Mouse (Mus musculus): ENCODE measurements around the gene Gm10271. TPM values are rescaled to one million over a fixed set of nuclear protein-coding genes. Genes with fewer than 3 reads are reported as not detected.

Gene Gm10271
- total and polyA plus RNA-seq, 2 experiments from 2014 or later: not detected

DNA sequence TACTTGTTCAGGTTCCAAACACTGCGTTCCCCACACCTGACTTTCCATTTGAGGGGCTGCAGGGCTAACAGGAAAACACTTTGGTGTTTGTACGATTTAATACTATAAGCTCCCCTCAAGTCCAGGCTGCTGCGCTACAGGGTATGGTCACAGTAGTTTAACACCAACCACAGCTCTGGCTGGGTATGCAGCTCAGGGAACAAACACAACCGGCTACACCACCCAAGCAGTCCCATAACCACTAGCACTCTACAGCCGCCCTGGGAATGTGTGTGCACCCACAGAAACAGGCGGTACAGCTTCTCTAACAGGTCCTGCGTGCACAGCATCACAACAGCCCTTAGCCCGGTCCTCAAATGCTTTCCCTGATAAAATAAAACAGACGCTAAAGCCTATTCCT lies 59.6 kb downstream of the Gm10271 start:
- ATAC-seq (ENCODE audit: low FRiP score) (no peak), DNase-seq (ENCODE audit: low spot score) (no peak)
- no peak for TF ChIP-seq CTCF (IDR thresholded peaks at IDR 0.05)
- Histone ChIP-seq H3K4me1 (ENCODE audit: insufficient read depth, low read length) (no peaks in the 10 kb centered on the region), H3K27me3 (ENCODE audit: insufficient read depth, low read length) (no peaks in the 10 kb centered on the region), H3K36me3 (ENCODE audit: insufficient read depth, low read length) (peaks cover 27% of the 10 kb centered on the region), H3K4me2 (ENCODE audit: low read depth, low read length, poor library complexity, severe bottlenecking) (no peak overlapping the region), H3K9ac (replicated peaks; ENCODE audit: low read length, poor library complexity, severe bottlenecking) (no peak overlapping the region), H3K4me3 (ENCODE audit: low read depth, low read length) (no peak overlapping the region), H3K27ac (ENCODE audit: low read depth, low read length) (no peak overlapping the region), H3K9me3 (ENCODE audit: low read length) (no peaks in the 10 kb centered on the region)
- 95% methylated on average over 9 of the region's 9 CpGs for WGBS

DNA sequence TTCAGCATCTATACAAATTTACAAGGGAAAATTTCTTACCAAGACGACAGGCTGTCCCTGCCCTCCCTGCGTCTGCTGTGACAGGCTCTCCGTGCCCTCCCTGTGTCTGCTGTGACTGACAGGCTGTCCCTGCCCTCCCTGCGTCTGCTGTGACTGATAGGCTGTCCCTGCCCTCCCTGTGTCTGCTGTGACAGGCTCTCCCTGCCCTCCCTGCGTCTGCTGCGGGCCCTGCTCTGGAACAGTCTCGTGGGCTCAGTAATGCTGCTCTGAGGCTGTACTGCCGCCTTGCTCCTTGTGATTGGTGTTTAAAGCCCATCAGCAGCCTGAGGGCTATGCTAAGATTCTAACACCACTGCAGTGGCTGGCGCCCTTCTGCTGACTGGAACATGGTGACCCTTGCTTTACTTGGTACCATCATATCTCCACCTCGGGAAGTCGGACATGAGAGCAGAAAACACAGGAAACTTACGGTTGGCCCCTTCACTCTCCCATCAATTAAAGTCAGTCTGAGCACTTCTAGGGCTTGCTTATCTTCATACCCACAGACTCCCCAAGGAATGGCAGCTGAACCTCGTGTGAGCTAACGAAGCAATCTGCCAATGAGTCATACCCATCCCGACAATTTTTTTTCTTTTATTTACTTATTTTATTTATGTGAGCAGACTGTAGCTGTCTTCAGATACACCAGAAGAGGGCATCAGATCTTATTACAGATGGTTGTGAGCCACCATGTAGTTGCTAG lies 63.3 kb downstream of the Gm10271 start:
- ATAC-seq (ENCODE audit: low FRiP score) (no peak), DNase-seq (ENCODE audit: low spot score) (no peak)
- H3K4me1 ChIP-seq (ENCODE audit: insufficient read depth, low read length): no peaks in the 10 kb centered on the region
- H3K27ac ChIP-seq (ENCODE audit: low read depth, low read length): no peak overlapping the region
- no peak overlapping the region for H3K4me2 ChIP-seq (ENCODE audit: low read depth, low read length, poor library complexity, severe bottlenecking)
- H3K4me3 ChIP-seq (ENCODE audit: low read depth, low read length): no peak overlapping the region
- H3K36me3 ChIP-seq (ENCODE audit: insufficient read depth, low read length): peaks cover 43% of the 10 kb centered on the region
- no peaks in the 10 kb centered on the region for H3K27me3 ChIP-seq (ENCODE audit: insufficient read depth, low read length)
- H3K9ac ChIP-seq (replicated peaks; ENCODE audit: low read length, poor library complexity, severe bottlenecking): no peak overlapping the region
- H3K9me3 ChIP-seq (ENCODE audit: low read length): no peaks in the 10 kb centered on the region
- TF ChIP-seq CTCF (IDR thresholded peaks at IDR 0.05): no peak
- WGBS: 81% methylated on average over 15 of the region's 15 CpGs

Other genes with a start within 250 kb of the Gm10271 start
- 0.11 TPM in 1 of 2 replicates, not detected in the other for gene Myrfl, start 75.7 kb downstream of the Gm10271 start, total RNA-seq (2014; rRNA removed)
- 0.09 TPM in 2 replicates for gene Myrfl, start 75.7 kb downstream of the Gm10271 start, polyA plus RNA-seq (2015; fragmentation: Nextera tagmentation; extraction: Ambion mirVana)
- 99.8 and 142 TPM in 2 replicates for gene Rab3ip, start 21.8 kb downstream of the Gm10271 start, total RNA-seq (2014; rRNA removed)
- 34.4 and 34.6 TPM in 2 replicates for gene Rab3ip, start 21.8 kb downstream of the Gm10271 start, polyA plus RNA-seq (2015; fragmentation: Nextera tagmentation; extraction: Ambion mirVana)
- 0.27 TPM in 1 of 2 replicates, not detected in the other for gene Best3, start 13.7 kb upstream of the Gm10271 start, total RNA-seq (2014; rRNA removed)
- gene Best3, start 13.7 kb upstream of the Gm10271 start, polyA plus RNA-seq (2015; fragmentation: Nextera tagmentation; extraction: Ambion mirVana): 0.11 and 0.13 TPM in 2 replicates
- gene Lrrc10, start 72.7 kb upstream of the Gm10271 start, total RNA-seq (2014; rRNA removed): not detected in 2 replicates
- not detected in 2 replicates for gene Lrrc10, start 72.7 kb upstream of the Gm10271 start, polyA plus RNA-seq (2015; fragmentation: Nextera tagmentation; extraction: Ambion mirVana)
- gene Cct2, start 91.2 kb upstream of the Gm10271 start, total RNA-seq (2014; rRNA removed): 231 and 277 TPM in 2 replicates
- gene Cct2, start 91.2 kb upstream of the Gm10271 start, polyA plus RNA-seq (2015; fragmentation: Nextera tagmentation; extraction: Ambion mirVana): 208 and 213 TPM in 2 replicates
- gene Frs2, start 175.9 kb upstream of the Gm10271 start, total RNA-seq (2014; rRNA removed): 20.3 and 23.4 TPM in 2 replicates
- 15.2 and 17.3 TPM in 2 replicates for gene Frs2, start 175.9 kb upstream of the Gm10271 start, polyA plus RNA-seq (2015; fragmentation: Nextera tagmentation; extraction: Ambion mirVana)

All from midbrain, postnatal 0 days (tissue).